Mouse (Mus musculus): Measurements from ENCODE around the gene Ipo5. TPM values are rescaled to one million over a fixed set of nuclear protein-coding genes. Genes with fewer than 3 reads are reported as not detected.

Ipo5 gene
- total RNA-seq (2021) = 83.9 and 89.9 TPM in 2 replicates
- long read RNA-seq, full-length matches to known transcripts = 18 of 30 reads
- long read RNA-seq, partial matches to known transcripts = 8 of 30 reads
- long read RNA-seq, other reads (novel, unspliced or antisense) = 4 of 30 reads

DNA sequence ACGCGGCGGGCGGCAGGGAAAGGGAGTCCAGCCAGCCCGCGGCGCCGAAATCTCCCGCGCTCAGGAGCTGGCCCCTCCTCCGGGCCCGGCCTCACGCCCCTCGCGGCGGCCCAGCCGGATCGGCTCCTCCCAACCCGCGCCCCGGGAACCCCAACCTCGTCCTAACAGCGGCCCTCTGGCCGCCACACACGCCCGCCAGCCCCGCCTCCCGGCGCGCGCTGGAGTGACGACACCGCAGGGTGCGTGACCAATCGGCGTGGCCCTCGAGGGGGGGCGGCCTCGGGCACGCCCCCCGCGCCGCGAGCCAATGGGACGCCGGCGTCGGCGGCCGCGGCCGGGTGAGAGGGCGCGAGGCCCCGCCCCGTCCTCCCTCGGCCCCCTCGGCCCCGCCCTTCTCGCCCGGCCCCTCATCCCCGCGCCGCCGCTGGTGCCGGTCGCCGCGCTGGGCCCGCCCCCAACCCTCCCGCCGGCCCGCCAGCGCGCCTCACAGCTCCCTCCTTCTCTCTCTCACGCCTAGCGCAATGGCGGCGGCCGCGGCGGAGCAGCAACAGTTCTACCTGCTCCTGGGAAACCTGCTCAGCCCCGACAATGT lies at the start of gene Ipo5:
Gene Ipo5 (plus strand): TSS at position 492 of the 592 bp plus-strand sequence.
- peak; percentile 98 for DNase-seq

DNA sequence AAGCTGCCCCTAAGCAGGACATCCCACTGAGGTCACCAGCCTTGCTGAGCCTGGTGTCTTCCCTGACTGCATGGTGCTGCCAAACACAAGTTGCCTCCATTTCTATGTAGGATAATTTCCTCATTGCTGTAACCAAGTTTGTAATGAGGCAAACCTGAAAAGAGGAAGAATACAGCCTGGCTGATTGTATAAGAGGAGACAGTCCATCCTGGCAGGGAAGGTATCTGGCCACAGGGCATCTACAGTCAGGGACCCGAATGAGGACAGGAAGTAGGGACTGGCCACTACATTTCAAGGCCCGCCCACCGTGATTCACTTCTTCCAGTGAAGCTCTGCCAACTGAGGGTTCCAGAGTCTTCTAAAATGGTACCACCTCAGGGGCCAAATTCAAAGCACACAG lies 47.8 kb upstream of the Ipo5 start:
- no peak for DNase-seq

DNA sequence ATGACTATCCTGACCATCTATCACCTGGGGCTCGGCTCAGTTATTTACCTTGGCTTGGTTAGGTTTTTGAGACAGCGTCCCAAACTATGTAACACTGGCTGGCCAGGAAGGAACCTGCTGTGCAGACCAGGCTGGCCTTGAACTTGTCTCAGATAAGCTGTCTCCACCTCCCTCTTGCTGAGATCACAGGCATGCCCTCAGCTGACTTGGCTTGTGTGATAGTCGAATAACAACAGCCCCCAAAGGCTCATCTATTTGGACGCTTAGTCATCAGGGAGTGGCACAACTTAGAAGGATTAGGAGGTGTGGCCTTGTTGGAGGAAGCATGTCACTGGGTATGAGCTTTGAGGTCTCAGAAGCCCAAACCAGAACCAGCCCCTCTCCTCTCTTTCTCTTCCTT lies 46.1 kb upstream of the Ipo5 start:
- DNase-seq = no peak

DNA sequence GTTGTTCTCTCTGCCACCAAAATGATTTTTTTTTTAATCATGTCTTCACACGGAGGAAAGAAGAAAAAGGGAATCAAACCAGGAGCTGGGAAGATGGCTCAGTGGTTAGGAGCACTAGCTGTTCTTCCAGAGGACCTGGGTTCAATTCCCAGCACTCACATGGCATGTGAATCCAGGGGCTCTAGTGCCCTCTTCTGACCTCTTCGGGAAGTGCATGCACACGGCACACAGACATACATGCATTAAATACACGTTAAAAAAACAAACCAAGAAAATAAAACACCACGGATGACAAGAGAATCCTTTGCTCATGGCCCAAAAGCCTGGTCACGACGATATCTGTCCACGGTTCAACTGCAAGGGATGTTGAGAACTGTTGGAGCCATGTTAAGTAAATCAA lies 44.5 kb upstream of the Ipo5 start:
- DNase-seq = no peak

DNA sequence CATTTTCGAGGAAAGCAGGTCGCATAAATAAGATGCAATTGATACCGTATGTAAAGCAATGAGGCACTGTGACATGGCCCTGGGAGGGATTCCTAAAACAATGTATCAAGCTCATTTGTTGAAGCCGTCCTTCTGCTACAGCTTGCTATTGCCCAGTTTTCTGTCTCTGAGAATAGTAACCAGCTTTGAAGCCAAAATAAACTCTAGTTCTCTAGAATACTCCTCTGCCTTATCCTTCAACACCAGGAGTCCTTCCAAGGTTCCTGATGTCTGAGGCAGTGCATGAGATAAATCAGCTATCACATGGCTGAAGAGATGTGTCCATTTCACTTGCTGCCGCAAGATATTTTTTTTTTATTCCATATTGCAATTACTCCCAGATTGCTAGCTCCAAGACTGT lies 43.9 kb upstream of the Ipo5 start:
- no peak for DNase-seq

DNA sequence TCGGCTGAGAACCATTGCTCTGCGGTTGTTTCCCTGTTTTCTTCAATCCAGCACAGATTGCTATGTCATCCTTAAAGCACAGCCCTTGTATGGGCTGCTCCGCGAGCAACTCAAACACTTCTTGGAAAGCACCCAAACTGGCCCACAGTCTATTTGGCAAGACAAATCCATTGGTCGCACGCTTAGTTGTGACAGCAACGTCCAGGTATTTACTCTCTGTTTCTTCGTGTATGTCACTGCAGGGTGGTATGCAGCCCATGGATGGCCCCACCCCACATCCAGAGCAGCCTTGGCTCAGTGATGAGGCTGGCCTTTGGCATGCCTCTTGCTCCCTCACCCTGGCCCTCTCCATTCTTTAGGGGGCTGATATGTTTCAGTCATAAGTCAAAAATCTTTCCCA lies 42.5 kb upstream of the Ipo5 start:
- DNase-seq = peak; percentile 45

DNA sequence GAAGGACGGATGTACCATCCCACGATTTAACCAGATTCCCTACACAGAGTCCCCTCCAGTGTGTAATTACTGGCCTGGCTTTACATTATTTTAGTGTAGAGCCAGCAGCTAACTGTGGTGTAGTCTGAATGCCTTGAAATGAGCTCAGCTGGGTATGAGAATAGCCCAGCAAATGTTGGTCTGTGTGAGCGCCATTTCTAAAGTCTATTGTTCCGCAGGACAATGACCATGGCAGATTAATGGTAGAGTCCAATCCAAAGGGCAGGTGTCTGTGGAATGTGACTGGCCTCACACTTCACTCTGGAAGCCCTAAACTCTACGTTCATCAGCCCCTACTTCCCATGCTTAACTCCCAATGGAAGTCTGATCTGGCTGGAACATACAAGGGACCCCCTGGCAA lies 40.3 kb upstream of the Ipo5 start:
- no peak for DNase-seq

DNA sequence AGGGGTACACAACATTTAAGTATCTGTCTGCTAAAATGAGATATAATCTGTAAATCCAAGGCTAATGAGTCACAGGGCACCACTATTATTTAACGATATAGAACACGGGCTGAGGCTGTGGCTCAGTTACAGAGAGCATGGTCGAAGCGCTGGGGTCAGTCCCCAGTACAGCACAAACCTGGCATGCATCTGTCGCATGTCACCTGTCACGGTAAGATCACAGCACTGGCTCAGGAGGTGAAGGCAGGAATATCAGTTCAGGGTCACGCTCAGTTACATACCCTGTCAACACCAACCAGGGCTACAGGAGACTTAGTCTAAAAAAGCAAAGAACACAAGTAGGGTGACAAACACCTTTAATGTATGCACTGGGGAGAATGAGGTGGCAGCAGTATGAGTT lies 36.6 kb upstream of the Ipo5 start:
- no peak for DNase-seq

DNA sequence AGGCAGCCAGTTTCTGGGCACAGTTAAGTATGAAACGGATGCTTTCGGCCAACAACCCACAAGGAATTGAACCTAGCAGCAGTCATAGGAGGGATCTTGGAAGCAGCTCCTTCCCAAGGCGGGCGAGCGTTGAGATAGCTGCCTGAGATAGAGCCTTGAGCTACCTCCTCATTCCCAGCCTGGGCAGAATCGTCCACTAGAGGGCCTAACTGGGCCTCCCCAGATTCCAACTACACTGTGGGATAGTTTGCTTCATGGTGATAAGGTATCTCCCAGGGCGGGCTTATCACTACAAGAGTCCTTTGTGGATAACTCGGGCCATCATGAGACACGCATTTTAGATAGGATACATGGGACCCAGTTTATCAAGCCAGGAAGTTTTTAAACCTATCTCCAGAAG lies 35.9 kb upstream of the Ipo5 start:
- DNase-seq = peak; percentile 42

DNA sequence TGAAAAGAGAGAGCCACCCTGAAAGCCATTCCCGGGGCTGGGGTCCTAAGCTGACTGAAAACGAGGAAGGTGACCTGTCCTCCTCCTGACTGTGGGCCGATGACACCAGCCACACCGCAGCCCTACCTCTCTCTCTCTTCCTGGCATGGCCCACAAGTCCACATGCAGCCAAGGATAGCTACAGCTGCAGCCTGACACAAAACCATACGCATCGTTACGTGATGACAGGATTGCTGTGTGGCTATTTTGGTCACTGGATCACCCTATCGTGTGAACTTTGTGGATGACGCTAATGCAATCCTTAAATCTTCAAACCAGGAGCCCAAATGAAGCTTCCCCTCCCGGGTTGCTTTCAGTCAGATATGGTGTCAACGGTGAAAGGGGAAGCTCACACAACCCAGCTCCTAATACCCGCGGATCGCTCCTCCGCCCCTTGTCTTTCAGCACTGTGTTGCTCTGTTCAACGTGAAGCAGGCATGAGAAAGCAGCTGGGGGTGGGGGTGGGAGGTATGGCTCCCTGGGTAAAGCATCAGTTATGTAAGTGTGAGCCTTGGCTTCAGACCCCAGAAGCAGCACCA lies 35.1 kb upstream of the Ipo5 start:
- DNase-seq = no peak

DNA sequence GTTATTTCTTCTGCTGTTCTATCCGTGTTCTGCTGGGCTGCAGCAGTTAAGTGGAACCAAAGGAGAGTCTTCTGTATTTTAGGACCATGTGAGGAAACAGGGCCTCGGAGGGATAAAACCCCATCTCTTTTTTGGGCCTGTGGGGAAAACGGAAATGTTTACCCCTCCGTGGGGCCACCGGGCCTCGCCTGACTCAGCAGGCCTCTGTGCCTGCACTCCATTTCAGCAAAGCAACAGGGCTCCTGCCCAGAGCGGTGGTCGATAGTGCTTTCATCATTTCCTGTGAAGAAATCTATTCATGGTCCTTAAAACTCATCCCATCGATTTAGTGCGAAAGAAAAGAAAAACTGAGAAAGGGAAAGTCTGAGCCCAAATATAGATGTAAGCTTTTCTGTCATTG lies 33.9 kb upstream of the Ipo5 start:
- no peak for DNase-seq

DNA sequence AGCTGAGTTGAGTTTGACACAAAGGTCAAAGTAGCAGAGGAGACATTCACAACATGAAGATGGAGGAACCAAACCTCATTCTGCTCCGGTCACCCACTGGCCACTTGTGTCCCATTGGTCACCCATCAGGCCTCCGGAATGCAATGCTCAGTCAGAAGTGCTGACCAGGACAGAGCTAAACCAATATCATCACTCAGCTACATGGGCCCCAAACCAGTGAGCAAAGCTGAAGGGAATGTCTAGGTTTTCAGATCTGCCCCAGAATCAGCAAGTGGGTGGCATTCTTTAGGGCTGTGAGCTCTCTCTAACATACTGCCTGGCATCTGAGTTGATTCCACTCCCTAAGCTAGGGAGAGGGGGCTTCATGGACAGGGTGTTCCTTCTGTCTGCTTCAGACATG lies 32.0 kb upstream of the Ipo5 start:
- DNase-seq = no peak

DNA sequence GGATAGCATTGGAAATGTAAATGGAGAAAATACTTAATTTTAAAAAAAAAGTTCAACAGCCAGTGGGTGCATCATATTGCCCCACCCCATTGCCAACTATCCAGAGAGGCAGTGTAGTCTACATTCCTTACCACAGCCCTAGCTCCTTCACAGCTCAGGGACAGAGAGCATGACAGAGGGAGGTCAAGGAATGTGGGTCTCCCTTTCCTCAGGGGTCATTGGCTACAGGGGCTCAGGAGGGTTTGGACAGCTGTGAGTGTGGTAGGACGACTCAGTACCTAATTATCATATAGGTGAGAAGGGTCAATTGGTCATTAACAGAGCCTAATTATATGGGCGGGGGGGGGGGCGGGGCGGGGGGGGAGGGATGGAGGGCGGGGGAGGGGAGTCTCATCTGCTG lies 30.4 kb upstream of the Ipo5 start:
- DNase-seq = no peak

DNA sequence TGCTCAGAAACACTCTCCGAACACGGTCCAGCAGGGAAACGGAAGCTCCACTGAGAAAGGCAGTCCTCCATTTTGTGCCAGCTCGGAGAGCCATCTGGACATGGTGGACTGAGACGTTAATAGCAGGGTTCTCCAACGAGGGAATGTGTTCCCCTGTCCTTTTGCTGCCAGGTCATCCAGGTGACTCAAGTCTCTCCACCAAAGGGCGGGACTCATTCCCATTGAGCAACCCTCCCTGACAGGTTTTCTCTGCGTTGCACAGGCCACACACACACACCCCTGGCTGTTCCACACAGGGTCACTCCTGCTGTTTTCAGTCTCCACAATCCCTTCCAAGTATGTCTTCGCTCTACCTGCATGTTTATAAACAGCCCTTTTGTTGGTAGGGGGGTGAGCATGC lies 30.0 kb upstream of the Ipo5 start:
- DNase-seq = no peak

DNA sequence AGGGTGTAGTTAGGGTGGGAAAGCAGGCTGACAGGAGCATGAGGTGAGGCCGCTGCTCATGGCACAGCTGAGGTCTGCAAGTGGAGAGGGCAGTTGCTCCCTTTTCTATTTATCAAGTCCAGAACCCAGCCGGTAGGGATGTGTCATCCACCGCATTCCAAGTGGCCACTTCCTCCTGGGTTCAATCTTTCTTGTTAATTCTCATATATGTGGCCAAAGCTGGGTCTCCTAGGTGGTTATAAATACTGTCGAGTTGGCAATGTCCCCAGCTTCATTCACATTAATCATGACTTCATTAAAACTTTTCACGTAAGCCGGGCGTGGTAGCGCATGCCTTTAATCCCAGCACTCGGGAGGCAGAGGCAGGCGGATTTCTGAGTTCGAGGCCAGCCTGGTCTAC lies 22.3 kb upstream of the Ipo5 start:
- no peak for DNase-seq

DNA sequence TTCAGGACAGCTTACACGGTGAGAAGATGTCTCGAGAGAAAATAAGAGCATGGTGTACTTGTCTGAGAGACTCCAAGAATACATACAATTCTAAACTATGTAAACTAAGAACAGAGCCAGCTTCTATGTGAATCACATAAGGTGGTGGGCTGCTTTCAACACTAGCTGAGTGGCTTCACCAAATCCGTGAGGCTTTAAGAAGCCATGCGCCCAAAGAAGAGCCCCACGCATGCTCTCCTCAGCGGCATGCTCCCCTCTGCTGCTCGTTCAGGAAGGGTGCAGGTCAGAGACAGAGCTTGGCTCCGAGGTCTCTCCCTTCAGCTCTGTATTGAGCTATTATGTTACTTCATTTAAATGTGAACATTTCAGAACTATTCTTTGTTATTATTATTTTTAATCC lies 18.7 kb upstream of the Ipo5 start:
- DNase-seq = no peak

DNA sequence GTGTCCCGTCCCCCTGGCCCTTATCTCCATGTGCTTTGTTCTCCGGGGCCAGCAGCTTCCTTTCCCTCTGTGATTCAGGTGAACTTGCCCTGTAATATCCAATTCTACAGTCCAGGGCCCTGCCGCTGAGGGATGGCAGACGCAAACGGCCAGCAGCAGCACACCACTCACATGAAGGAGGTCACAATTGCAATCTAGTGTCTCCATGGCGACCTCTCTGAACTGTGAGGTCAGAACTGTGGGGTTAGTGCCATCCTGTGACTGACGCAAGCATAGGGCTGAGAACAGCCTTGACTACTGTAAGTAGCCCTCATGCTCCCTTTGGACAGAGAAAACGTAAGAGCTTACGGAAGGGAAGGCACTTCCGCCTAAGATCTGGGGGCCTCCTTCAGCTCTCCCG lies 14.4 kb upstream of the Ipo5 start:
- no peak for DNase-seq

DNA sequence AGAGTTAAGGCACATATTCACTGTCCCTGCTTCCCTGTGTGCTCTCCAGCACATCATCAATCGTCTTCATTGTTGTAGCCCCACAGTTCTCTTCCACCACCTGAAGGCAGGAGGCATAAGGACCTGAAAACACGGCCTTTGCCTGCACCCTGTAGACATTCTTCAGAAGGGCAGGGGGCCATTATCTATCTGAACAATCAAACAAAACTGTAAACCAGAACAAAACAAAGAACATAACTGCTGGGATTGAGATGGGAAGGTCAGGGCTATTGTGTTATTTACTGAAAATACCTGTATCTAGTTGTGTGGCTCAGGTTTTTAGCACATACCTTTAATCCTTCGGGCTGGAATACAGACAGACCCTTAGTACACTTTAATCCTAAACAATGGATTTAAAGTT lies 12.1 kb upstream of the Ipo5 start:
- no peak for DNase-seq

DNA sequence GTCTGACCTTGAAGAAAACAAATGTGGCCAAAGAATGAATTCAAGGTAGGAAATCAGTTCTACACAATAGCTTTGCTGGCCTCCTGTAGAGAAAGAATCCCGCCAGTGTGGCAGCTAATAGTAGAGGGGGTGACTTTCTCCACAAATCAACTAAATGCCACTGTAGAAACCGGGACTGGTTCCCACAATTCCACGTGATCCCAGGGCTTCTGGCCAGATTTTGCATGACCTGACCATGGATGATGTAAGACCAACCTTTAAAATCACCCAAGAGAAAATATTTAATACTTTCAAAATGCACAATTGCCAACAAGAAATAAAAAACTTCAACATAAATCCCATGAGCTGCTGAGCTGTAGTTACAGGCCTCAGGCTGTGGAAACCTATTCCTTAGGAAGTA lies 1.6 kb upstream of the Ipo5 start:
- DNase-seq = peak; percentile 81

DNA sequence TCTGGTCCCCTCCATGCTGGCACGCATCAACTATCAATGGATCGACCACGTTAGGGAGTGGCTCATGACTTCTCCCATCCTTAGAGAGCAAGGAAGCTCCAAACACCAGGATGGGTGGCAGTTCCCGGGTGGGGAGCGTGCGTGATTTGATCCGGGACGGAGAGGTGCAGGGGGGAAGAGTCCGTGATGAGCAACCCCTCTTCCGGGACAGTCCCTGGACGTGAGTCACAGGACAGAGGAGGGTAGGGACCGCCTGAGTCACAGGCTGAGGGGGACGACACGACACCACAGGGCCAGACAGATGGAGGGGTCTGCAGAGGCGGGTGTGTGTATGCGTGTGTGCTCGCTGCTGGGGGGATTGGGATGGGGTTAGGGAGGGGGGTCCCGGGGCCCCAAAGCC lies 704 bp upstream of the Ipo5 start:
- peak; percentile 59 for DNase-seq

DNA sequence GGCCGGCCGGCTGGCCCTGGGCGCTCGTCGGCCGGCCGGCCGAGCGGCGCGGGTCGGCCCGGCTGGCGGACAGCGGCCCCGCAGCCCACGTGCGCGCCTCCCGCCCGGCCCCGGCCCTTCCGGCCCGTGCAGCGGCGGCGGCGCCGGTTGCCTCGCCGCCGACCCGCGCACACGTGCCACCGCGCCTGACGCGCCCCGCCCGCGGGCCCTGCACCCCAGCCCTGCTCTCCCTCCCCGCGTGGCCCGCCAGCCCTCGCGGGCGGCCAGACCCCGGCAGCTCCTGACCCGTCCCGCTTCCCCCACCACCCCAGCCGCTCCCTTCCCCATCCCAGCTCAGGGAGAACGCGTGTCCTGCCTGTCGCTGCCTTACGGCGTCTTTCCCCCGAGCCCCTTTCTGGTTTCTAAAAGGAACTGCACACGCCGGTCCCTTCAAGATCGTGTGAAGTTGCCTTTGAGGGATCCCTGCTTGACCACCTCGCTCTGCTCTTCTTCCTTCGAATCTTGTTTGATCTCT lies 421 bp downstream of the Ipo5 start:
- peak; percentile 46 for DNase-seq

DNA sequence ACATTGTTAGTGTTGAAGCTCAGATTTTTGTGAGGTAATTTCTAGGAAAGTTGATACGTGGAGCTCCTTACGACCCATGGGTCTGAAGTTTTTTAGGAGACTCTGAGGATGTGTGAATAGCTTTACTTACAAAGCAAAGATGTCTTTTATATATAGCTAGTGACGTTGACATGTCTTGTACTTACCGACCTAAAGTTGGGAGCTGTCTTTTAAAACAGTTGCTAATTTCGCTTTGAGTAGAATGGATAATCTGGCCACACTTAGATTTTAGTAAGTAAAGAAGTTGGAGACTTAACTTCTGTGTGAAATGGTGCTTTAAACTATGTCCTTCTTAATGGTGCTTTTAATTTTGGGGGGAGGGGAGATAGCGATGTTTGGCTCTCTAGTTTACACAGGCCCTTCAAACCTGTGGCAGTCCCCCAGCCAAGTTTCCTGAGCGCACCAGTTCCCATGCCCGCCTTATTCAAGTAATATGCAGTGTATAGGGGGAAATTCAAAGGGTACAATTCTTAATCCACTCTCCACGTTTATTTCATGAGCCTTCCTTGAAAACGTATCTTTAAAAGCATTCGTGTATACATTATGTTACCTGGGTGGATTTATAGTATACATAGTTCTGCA lies 1.2 kb downstream of the Ipo5 start:
- no peak for DNase-seq

DNA sequence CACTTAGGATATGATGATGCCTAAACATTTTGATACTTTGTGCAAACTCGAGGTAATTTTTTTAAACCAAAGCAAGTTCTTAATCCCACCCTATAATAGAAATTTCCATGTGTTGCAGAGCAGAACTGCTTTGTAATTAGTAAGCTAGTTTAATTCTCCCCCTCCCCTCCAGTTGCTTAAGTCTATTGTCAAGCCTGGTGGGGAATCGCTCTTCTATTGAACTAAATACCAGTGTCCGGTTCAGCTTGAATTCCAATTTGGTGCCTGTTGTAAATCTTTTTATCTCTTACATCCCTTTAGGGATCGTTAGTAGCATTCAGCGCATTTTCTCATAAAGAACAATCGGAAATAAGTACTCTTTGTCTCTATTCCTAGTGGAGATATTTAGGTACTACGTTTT lies 1.9 kb downstream of the Ipo5 start:
- DNase-seq = no peak

DNA sequence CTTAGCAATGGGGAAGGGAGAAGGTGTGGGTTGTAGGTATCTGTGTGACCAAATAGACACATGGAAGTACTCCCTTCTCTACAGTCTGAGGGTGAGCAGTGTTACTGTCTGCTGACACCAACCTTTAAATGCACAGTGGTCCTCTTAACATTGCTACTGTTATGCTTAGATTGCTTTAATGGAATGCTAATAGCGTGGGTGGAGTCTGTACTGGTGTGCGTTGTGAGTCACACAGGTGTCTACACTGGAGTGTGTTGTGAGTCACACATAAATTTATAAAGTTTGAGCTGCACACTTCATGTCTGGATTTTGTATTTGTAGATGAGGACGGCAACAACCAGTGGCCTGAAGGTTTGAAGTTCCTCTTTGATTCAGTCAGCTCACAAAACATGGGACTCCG lies 10.8 kb downstream of the Ipo5 start:
- no peak for DNase-seq

Data from adrenal gland, postnatal 25 days (tissue).